In the genomic region with DNA sequence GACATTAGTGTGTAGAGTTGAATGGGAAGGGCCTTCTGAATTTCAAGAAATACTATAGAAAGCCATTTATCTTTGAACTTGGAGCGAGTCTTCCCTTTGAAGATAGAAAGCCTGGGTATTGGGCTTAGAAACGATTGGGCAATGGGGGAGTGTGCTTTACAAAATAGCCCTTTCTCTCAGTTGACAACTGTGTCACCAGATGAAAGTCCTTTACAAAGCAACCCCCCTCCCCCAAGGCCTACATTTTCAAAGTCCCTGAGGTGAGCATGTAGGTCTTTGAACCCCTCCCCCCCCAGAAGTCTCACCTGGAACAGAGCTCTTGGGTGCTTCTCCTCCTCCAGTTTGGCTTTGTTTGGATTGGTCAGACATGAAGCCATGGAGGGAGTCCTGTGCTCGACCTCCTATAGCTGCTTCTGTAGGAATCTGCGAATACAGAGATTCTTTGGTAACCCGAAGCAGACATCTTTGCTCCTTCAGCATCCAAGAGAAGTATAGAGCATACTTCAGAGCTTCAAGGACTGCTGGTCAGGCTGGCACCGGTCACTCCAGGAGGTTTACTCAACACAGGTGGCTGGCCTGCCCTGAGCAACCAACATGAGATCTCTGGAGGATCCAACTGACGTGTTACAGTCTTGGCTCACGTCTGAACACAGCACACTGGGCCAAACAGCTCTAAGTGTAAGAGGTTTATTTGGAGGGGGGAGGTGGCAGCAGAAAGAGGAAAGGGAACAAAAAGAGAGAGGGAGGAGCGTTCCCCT, we compare ENCODE assay signal across 14 mouse cellular contexts. TPM values are rescaled to one million over a fixed set of nuclear protein-coding genes. Genes with fewer than 3 reads are reported as not detected.
DNase-seq lines count a peak whose midpoint lies in the region; ATAC-seq lines count a peak whose summit lies in the region.
"Had no signal": no experiment of that assay in that cellular context is flagged by ENCODE, and none has a peak within 500 bp of the region (broad histone marks: within the 10 kb centered on the region; RNA-seq: fewer than 3 reads in every experiment).

No protein-coding gene starts in this region.

- H3K36me3 ChIP-seq in liver, embryonic 12.5 days, result no peaks in the 10 kb centered on the region
- no peaks in the 10 kb centered on the region for H3K36me3 ChIP-seq in liver, embryonic 11.5 days (ENCODE audit: control insufficient read depth, insufficient read depth, low read length)
- peaks cover 3% of the 10 kb centered on the region; the same call in 1 of the 2 replicates for H3K36me3 ChIP-seq in lung, embryonic 15.5 days
- no peaks in the 10 kb centered on the region for H3K36me3 ChIP-seq in stomach, embryonic 14.5 days (ENCODE audit: control insufficient read depth, insufficient read depth, low read length)
- H3K36me3 ChIP-seq: hindbrain, embryonic 10.5 days; intestine, embryonic 15.5 days had no signal

- no peak for DNase-seq in cerebellum, postnatal 14 days
- no peak for DNase-seq in liver, embryonic 11.5 days (ENCODE audit: low spot score)
- DNase-seq in layer of hippocampus, postnatal 36 days, result no peak
- no peak for DNase-seq in frontal cortex, adult 2 months (ENCODE audit: extremely low spot score in 1 of 2, low spot score in 1 of 2)
- DNase-seq: gastrocnemius, postnatal 14 days; thymus, postnatal 4 days had no signal

- no peak overlapping the region for H3K4me2 ChIP-seq in liver, embryonic 12.5 days
- H3K4me2 ChIP-seq in liver, embryonic 11.5 days, result no peak overlapping the region
- no peak overlapping the region for H3K4me2 ChIP-seq in lung, embryonic 15.5 days
- H3K4me2 ChIP-seq in stomach, embryonic 14.5 days (replicated peaks; ENCODE audit: low read depth, low read length), result no peak overlapping the region
- H3K4me2 ChIP-seq: heart, embryonic 13.5 days; intestine, embryonic 15.5 days had no signal

- peaks cover 29% of the 10 kb centered on the region for H3K4me1 ChIP-seq in liver, embryonic 12.5 days
- peaks cover 5% of the 10 kb centered on the region for H3K4me1 ChIP-seq in liver, embryonic 11.5 days (replicated peaks; ENCODE audit: control insufficient read depth, insufficient read depth, low read length)
- H3K4me1 ChIP-seq in lung, embryonic 15.5 days, result peaks cover 77% of the 10 kb centered on the region
- peaks cover 12% of the 10 kb centered on the region; the same call in 1 of the 2 replicates for H3K4me1 ChIP-seq in stomach, embryonic 14.5 days (ENCODE audit: control insufficient read depth, insufficient read depth, low read length)

- no peaks in the 10 kb centered on the region for H3K27me3 ChIP-seq in liver, embryonic 12.5 days (replicated peaks)
- H3K27me3 ChIP-seq in liver, embryonic 11.5 days (replicated peaks; ENCODE audit: control insufficient read depth, insufficient read depth, low read length), result no peaks in the 10 kb centered on the region
- no peaks in the 10 kb centered on the region for H3K27me3 ChIP-seq in lung, embryonic 15.5 days
- no peaks in the 10 kb centered on the region for H3K27me3 ChIP-seq in stomach, embryonic 14.5 days (ENCODE audit: control insufficient read depth, insufficient read depth, low read length)
- H3K27me3 ChIP-seq: heart, embryonic 13.5 days; intestine, embryonic 15.5 days had no signal

- H3K27ac ChIP-seq in liver, embryonic 12.5 days, result no peak overlapping the region
- no peak overlapping the region for H3K27ac ChIP-seq in liver, embryonic 11.5 days (ENCODE audit: low read depth, low read length)
- peak overlapping the region; percentile 58; the same call in 1 of the 2 replicates for H3K27ac ChIP-seq in lung, embryonic 15.5 days
- peak overlapping the region; percentile 39; the same call in 1 of the 2 replicates for H3K27ac ChIP-seq in stomach, embryonic 14.5 days (ENCODE audit: low read length)
- H3K27ac ChIP-seq: heart, embryonic 13.5 days; hindbrain, embryonic 10.5 days; kidney, postnatal 0 days had no signal

- H3K9ac ChIP-seq in liver, embryonic 12.5 days, result no peak overlapping the region
- no peak overlapping the region for H3K9ac ChIP-seq in liver, embryonic 11.5 days (ENCODE audit: low read depth, low read length)
- H3K9ac ChIP-seq in lung, embryonic 15.5 days, result no peak overlapping the region
- H3K9ac ChIP-seq in stomach, embryonic 14.5 days (replicated peaks; ENCODE audit: low read depth, low read length), result no peak overlapping the region
- H3K9ac ChIP-seq: heart, embryonic 13.5 days; intestine, embryonic 15.5 days had no signal

- no peak overlapping the region for H3K4me3 ChIP-seq in liver, embryonic 12.5 days
- no peak overlapping the region for H3K4me3 ChIP-seq in liver, embryonic 11.5 days (ENCODE audit: low read depth, low read length)
- no peak overlapping the region for H3K4me3 ChIP-seq in lung, embryonic 15.5 days
- no peak overlapping the region for H3K4me3 ChIP-seq in stomach, embryonic 14.5 days (ENCODE audit: low read depth, low read length)
- H3K4me3 ChIP-seq: heart, embryonic 13.5 days; hindbrain, embryonic 10.5 days; intestine, embryonic 15.5 days had no signal

- no peaks in the 10 kb centered on the region for H3K9me3 ChIP-seq in liver, embryonic 12.5 days (replicated peaks)
- H3K9me3 ChIP-seq in liver, embryonic 11.5 days (ENCODE audit: control insufficient read depth, low read length), result no peaks in the 10 kb centered on the region
- no peaks in the 10 kb centered on the region for H3K9me3 ChIP-seq in lung, embryonic 15.5 days
- H3K9me3 ChIP-seq in stomach, embryonic 14.5 days (ENCODE audit: control insufficient read depth, low read depth, low read length), result no peaks in the 10 kb centered on the region
- H3K9me3 ChIP-seq: heart, embryonic 13.5 days; hindbrain, embryonic 10.5 days; intestine, embryonic 15.5 days had no signal

- WGBS in liver, embryonic 12.5 days (ENCODE audit: insufficient replicate concordance), result 57% methylated on average over 9 of the region's 9 CpGs
- 75% methylated on average over 9 of the region's 9 CpGs for WGBS in liver, embryonic 11.5 days
- 55% methylated on average over 9 of the region's 9 CpGs for WGBS in lung, embryonic 15.5 days
- whole genome bisulfite sequencing in stomach, embryonic 14.5 days, result 55% methylated on average over 9 of the region's 9 CpGs

- 0 out of 2 replicates have a peak, but pooled peaks have one; percentile 43 for ATAC-seq in cerebellum, adult (ENCODE audit: insufficient number of reproducible peaks, low FRiP score, low TSS enrichment)
- ATAC-seq in liver, embryonic 12.5 days, result peak; percentile 34; the same call in 1 of the 2 replicates
- ATAC-seq in liver, embryonic 11.5 days (replicated peaks; ENCODE audit: low FRiP score), result no peak
- ATAC-seq in lung, embryonic 15.5 days (ENCODE audit: borderline replicate concordance, extremely low read depth, low FRiP score, low TSS enrichment), result peak; percentile 52; the same call in 1 of the 2 replicates
- ATAC-seq in stomach, embryonic 14.5 days (ENCODE audit: insufficient number of reproducible peaks, insufficient read depth, low FRiP score, low read depth), result no peak

RNA-seq across cellular contexts. Expression of a gene that starts 43.7 kb away (rescaled TPM):
- polyA plus RNA-seq in liver, embryonic 12.5 days (2016; fragmentation: Nextera tagmentation; extraction: Ambion mirVana), result 19.3 and 20.2 TPM in 2 replicates
- 38.2 and 40.0 TPM in 2 replicates for polyA plus RNA-seq in liver, embryonic 11.5 days (2014; fragmentation: Nextera tagmentation; extraction: Ambion mirVana)
- polyA plus RNA-seq in lung, embryonic 15.5 days (2015; fragmentation: Nextera tagmentation; extraction: Ambion mirVana), result 130 and 141 TPM in 2 replicates
- polyA plus RNA-seq in stomach, embryonic 14.5 days (2014; fragmentation: Nextera tagmentation; extraction: Ambion mirVana), result 119 and 134 TPM in 2 replicates
- 100 to 1,000 TPM; 249 TPM for total RNA-seq in layer of hippocampus, postnatal 36 days (2021)
- polyA plus RNA-seq in frontal cortex, adult 2 months (2012; rRNA removed), result 108 and 118 TPM in 2 replicates

Comparison
In these comparisons a context has a peak if more than half of its experiments do, and no peak if none do; other contexts are left out.
1. ATAC-seq: peak in cerebellum, adult (single experiment), liver, embryonic 12.5 days (single experiment) and lung, embryonic 15.5 days (single experiment); none in liver, embryonic 11.5 days (single experiment) and stomach, embryonic 14.5 days (single experiment).
2. H3K27ac ChIP-seq: peak in lung, embryonic 15.5 days (single experiment) and stomach, embryonic 14.5 days (single experiment); none in liver, embryonic 12.5 days (single experiment) and liver, embryonic 11.5 days (single experiment).